Mouse (Mus musculus) testis, postnatal 14 days (tissue): Measurements from ENCODE around the gene Adam1b.
"Not testable (repeated sequence)": the region's sequence is repeated elsewhere in the genome, so short reads cannot be mapped to it uniquely, and the experiment has no call there.

ENCODE experiments used
- DNase-seq: peaks from one replicate; pipeline ENCODE4 v3.0.0; 2021; ENCODE audit warnings: low spot score

The Adam1b gene

DNA sequence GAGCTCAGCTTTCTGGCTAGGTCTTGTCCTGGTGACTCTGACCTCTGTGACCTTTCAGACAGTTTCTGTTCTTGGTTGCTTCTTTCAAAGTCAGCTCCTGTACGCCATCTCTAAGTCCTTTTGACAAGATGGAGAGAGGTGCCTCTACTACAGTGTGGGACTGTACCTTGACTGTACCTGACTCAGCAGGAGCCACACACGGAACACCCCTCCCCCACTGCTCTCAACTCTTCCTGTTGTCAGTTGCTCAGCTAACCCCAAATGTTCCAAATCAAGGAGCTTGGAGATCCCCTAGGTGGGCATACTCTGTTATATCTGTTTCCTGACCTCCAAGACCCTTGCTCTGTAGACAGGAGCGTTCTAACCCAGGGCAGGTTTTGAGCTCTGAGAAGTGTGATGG, at the start of gene Adam1b:
Adam1b (minus strand) TSS at position 205 of the 400 bp plus-strand sequence.
- no peak for DNase-seq

DNA sequence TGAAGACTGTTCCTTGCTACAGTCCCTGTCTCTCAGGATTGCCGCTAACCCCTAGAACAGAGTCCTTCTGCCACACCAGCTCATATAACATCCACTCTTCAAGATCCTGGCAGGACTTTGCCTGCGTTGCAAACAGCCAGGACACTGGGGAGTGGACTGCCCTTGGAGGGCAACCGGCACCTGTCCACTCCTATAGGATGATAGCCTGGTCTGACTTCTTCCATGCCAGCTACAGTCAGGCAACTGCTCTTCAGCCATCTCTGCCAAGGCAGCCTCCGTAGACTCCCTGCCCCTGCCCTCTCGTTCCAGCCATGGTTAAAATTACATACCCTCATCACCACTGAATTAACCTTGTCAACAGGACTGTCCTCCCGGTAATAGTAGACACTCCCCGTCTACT, 46.0 kb upstream of the Adam1b start:
- no peak for DNase-seq

DNA sequence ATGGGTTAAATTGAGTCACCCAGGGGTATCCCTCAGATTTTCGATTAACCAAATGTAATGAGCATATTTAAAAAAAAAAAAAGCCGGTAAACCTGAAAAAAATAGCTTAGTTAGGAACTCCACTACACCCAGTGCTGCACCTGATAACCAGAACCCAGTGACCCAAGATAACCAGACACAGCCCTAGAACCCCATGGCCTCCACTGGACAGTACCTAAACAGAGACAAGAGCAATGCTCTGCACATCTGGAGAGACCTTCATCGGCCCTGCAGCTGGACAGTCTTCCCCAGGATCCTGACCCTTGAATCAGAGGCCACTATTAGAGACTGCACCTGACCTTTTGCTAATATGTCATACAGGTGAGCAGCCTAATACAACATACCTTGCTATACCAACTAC, 43.8 kb upstream of the Adam1b start:
- no peak for DNase-seq

DNA sequence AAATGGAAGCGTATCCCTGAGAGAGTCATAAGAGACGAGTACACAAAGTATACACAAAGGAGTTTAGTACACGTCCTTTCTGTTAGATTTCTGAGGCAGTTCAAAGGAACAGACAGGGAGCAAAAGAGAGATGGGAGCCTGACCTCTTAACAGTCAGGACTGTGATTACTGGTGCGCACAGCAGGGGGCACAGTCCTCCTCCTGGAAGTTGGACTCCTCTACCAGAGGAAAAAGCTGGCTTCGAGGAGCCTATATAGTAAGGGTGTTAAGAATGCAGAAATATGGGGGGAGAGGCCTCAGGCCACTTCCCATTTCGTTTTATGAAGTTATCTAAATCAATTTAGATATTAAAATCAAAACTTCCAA, 43.3 kb upstream of the Adam1b start:
- DNase-seq = peak; percentile 53

DNA sequence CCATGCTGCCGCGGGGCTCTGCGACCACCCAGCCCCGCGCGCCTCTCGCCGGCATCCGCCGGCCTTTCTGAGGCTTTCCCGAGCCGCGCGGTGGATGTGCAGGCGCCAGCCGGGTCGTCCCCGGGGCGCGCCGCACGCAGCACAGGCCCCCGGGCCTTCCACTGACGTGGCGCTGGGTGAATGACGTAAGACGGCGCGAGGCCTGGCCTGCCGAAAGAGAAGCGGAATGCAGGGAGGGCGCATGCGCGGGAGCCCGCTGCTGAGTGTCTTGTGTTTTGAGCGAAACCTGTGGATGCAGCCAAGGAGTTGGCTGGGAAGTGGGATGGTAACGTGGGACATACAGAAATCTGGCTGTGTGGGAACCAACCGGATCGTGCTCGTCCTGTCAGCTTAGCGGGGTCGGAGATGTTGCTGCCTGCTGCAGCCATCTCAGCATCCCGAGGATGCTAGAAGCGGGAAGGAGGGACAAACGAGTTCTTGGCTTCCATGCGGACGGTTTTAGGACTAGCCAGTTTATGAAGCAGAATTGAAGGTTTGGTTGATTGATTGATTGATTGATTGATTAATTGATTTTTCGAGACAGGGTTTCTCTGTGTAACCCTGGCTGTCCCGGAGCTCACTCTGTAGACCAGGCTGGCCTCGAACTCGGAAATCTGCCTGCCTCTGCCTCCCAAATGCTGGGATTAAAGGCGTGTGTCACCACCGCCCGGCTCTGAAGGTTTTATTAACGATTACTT, 42.7 kb upstream of the Adam1b start, which contains the start of gene Mapkapk5:
Mapkapk5 (minus strand) TSS at position 113 of the 737 bp plus-strand sequence.
- DNase-seq = peak; percentile 96

DNA sequence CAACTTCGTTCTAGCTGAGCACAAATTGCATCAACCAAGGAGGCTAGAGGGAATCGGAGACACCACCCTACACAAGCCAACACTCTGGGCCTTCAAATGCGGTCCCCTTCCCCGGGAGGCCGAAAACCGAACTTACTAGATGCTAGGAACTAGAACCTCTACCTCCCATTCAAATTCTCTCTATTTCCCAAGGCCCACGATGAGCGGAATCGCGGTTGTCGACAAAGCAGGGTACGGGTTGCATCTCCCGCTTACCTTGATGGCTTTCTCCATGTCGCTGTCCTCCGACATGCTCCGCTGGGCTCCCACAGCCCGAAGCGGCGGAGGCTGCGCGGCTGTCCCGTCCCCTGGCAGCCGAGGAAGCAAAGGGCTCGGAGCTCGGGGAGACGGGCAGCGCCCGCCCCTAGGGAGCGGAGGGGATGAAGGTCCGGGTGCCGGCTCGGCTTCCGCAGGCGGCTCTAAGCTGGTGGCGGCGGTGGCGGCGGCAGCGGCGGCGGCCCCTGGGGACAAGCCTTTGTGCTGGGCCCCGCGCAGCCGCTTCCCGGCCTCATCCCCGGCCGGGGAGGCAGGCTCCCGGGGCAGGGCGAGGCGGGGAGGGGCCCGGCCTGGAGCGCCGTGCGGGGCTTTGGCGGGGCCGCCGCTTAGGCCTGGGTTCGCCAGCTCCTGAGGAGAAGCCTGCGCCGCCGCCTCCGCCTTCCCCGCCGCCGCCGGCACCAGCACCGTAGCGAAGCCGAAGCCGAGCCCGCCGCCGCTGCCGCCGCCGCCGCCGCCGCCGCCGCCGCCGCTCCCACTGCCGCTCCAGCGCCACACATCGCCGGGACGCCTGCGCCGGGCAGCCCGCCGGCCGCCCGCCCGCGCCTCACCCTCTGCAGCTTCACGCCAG, 41.9 kb upstream of the Adam1b start, which contains the start of the genes Adam1a and Gm42878:
Adam1a (minus strand) TSS at position 573 of the 883 bp plus-strand sequence.
Gm42878 (minus strand) TSS at position 573 of the 883 bp plus-strand sequence.
- DNase-seq = peak; percentile 61

DNA sequence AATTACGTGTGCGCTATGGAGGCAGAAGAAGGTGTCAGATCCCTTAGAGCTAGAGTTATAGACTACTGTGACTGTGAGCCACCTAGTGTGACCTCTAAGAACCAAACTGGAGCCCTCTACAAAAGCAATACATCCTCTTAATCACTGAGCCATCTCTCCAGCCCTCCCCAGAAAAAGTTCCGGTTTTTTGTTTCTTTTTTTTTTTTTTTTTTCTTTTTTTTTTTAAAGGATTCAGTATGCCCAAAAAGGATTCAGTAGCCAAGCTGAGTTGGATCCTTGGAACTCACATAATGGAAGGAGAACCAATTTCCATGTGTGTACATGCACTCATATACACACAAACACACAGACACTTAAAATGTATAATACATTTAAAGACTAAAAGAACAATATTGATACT, 40.1 kb upstream of the Adam1b start:
- DNase-seq = no peak

DNA sequence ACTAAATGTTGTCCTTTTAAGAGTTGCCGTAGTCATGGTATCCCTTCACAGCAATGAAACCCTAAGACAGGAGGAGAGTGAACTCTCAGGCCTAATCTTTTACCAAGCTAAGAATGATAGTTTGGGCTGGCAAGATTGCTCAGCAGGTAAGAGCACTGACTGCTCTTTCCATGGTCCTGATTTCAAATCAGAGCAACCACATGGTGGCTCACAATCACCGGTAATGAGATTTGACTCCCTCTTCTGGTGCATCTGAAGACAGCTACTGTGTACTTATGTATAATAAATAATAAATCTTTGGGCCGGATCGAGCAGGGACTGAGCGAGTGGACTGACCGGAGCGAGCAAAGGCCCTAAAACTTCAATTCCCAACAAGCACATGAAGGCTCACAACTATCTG, 38.0 kb upstream of the Adam1b start:
- DNase-seq = no peak

DNA sequence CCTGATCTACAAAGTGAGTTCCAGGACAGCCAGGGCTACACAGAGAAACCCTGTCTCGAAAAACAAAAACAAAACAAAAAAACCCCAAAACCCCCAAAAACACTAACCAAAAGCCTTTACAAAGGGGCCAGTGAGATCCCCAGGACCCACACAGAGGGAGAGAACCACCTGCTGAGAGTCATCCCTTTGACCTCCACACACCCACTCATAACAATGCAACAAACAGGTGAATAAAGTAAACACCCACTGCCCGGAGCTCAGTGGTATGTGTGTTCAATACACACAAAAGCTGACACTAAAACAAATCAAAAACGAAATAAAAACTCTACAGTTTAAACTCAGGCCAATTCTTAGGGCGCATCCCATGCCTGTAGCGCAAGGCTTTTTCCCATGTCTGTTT, 36.8 kb upstream of the Adam1b start:
- DNase-seq = no peak

DNA sequence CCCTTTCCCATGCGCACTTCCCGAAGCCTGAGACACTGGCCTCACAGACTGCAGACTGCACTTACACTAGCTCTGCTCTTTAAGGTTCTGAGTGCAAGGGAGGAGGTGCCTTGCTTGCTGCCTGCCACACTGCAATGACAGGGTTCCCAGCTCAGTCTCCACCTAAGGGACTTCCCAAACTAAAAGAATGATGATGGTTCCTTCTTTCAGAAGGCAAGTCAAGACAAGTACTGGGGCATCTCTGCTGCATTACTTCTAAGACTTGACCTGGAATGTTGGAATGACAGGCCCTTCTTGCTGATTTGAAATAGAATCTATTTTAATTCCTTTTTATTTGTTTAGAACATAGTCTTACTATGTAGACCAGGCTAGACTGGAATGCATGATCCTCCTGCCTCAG, 34.4 kb upstream of the Adam1b start:
- DNase-seq = no peak

DNA sequence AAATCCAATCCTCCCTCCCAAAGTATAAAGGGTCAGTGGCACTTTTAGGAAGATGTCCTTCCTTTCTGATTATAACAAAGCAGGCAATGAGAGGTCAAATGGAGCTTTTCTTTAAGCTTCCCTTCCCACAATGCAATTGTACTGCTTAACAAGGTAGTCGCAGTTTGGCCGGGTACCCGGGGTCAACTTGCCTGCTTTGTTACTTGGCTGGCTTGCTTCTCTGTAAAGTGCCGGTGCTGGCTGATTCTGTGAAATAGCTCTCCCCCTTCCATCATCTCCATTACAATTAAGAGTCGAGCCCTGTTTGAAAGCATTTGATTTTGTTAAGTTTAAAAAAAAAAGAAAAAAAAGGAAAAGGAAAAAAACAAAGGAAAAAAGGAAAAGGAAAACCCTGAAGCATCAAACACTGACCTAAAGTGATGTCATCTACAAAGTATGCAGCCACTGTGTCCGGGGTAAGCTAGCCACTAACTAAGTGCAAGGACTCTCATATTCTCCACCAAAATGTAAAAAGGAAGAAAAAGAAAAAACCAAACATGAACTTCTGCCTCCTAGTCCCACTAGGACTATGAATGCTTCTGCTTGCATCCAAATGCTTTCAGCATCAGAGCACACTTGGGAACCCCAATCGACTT, 33.8 kb upstream of the Adam1b start:
- no peak for DNase-seq

DNA sequence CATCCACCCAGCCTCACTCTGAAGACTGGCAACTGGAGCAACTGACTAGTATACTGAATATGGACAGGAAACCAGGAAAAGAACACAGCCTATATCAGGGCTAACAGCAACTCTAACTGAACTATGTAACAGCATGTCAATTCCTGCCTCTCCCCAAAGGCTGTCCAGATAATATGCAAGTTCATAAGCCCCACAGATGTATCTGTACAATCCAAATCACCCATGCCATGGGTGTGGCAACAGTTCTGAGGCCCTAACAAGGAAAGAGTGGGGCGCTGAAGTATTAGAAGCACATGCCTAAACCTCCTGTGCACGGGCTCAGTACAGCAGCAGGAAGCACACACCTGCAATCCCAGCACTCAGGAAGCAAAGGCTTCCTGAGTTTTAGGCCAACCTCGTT, 31.9 kb upstream of the Adam1b start:
- DNase-seq = no peak

DNA sequence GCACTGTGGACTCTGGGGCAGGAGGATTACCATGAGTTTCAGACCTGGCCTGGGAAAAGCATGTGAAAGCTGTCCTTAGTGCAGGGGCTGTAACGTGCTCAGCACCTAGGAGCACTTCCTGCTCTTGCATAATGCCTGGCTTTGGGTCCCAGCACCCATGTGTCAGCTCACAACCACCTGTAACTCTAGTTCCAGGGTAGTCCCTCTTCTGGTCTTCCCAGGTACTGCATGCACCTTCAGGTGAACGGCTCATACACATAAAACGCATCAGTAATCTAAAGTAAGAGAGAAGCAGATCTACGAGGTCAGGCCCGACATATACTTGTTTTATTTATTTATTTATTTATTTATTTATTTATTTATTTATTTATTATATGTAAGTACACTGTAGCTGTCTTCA, 31.3 kb upstream of the Adam1b start:
- no peak for DNase-seq

DNA sequence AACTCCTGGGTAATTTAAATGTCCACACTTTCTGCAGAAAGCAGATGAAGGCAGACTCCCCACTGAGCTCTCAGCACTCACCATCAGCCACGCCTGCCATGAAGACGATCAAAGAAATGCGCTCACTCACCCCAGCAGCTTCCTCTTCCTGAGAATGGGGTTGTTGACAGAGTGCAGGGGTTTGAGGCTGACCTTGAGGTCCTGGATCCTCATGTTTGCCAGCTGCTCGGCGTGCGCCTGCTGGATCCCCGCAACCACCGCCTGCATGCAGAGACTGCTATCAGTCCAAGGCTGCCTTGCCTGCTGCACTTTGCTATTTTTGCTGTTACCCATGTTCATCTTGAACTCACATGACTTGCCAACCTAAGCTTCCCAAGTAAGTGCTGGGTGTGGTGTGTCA, 23.7 kb upstream of the Adam1b start:
- DNase-seq = no peak

DNA sequence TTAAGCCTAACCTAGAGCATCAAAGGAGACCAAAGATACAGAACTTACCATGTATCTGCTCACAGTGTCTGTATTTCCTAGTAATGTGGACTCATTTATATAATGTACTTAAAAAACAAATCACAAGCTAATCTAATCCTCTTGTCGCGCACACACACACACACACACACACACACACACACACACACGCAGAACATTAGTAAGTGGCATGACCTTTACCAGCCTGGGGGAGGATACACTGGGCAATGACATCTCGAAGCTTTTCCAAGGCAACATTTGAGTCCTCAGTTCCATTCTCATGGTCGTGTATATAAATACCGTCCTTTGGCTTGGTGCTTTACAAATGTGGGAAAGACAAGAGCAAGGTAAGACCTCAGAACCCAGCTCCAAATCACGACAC, 23.3 kb upstream of the Adam1b start:
- no peak for DNase-seq

DNA sequence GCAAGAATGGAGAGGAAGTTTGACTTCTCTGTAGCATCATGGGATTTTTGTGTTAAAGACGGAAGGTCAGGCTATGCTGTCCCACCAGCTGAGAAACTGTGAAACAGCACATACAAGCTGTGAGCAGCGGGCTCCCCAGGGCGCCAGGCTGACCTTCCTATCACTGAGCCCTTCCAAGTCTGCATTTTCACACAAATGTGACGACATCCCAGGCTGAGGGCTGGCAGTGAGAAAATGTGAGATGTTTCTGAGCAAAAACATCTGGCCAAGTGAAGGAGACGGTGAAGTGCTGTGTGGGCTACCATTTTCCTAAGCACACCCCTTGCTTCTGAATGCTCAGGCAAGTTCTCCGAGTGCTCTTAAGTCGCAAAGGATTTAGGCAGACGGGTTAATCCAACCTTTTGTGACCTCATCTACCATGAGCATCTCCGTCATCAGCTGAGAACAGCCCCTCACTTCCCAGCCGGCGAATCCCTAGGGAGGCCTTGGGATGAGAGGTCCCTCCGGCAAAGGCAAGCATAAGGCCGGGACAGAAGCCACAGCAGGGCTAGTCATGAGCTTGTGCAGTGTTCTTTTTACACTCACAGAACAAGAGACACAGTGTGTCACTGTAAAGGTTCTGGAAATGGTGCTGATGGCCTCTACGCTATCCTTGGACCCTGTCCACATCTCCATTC, 22.7 kb upstream of the Adam1b start:
- DNase-seq = no peak

DNA sequence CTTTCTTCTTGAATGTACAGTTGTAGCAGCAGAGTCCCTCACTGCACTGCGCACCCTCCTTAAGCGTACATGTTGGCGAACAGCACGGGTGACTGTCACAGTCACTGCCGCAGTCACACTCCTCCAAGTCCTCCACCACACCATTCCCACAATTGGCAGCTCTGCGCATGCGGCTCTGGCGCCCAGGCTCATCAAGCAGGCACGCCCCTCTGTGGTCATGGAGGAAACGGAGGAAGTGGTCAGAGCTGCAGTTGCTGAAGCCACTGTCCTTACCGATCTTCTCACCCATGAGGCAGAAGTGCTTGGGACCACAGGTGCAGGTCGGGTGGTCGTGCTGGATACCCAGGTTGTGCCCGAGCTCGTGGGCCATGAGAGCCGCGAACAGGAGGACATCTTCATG, 16.5 kb upstream of the Adam1b start:
- not testable (repeated sequence) for DNase-seq

DNA sequence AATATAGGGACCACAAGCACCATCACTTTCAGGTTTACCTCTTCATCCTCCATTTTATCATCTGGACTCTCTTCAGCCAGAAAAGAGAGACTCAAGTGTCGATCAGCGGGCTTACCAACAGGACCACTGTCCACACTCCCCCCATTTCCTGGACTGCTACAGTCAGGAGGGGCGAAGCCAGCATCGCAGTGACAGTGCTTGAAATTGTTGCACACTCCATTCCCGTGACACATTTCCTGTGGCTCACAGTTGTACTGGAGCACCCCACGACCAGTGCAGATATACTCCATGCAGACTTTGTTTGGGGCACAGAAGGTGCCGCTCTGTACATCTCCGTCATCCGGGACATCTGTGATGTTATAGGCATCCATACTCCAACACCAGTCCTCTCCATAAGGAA, 15.7 kb upstream of the Adam1b start:
- DNase-seq = no peak

DNA sequence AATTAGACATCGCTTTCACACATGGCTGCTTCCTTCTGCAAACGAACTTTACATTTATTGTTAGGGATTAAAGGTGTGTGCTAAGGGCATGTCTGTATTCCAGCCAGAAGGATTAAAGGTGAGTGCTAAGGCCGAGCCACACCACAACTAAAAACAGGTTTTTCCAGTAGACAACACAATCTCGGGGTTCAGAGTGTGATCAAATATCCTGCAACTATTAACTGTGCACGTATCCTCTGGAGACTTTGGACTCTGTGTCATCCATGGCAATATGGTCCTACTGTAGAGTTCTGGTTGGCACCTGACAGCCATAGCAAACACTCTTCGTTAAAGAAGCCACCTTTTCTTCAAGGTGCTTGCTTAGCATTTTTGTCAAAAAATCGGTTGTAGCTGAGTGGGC, 6.8 kb upstream of the Adam1b start:
- no peak for DNase-seq

DNA sequence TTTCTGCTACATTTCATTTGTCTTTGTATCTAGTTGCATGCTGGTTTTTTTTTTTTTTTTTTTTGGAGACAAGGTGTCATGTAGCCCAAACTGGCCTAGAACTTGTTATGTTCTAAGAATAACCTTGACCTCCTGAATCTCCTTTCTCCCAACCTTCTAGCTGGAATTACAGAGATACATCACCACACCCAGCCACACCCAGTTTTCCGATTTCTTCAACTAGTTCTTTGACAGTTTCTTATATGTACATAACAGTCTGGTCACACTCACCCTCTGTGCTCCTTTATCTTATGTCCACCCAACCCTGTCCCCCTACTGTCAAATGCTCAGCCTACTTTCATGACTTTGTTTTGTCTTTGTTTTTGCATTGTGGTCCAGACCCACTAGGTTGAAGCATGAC, 3.6 kb upstream of the Adam1b start:
- DNase-seq = no peak

DNA sequence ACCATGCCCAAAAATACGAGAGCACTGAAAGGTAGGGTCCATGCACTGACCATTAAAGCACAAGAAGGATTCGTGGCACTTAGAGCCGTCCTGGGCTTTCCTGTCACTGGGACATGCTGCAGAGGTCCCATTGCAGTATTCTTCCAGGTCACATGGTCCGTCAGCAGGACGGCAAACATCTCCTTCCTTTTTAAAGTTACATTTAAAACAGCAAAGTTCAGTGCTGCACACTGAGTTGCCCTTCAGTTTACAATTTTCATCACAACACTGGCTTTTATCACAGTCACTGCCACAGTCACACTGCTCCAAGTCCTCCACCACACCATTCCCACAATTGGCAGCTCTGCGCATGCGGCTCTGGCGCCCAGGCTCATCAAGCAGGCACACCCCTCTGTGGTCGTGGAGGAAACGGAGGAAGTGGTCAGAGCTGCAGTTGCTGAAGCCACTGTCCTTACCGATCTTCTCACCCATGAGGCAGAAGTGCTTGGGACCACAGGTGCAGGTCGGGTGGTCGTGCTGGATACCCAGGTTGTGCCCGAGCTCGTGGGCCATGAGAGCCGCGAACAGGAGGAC, 1.7 kb downstream of the Adam1b start:
- not testable (repeated sequence) for DNase-seq

DNA sequence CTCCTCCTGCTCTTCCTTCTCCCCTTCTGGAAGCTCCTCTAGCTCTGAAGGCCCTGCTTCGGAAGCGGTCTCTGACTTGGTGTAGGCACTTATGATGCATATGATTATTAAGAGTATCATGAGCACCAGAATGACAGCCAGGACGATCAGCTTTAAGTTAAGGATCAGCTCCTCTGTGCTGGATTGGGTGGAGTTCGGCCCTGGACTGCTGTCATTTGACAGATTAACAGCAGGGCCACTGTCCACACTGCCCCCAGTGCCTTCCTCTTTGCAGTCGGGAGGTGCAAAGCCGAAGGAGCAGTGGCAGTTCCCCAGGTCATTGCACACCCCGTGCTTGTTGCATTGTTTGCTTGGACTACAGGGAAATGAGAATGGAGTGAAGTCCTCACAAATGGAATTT, 2.5 kb downstream of the Adam1b start:
- no peak for DNase-seq
